Mouse (Mus musculus): ENCODE data around the gene Mmp25. TPM values are rescaled to one million over a fixed set of nuclear protein-coding genes. Genes with fewer than 3 reads are reported as not detected.

Gene Mmp25
- polyA plus RNA-seq, 1 experiment = 1.3 TPM

DNA sequence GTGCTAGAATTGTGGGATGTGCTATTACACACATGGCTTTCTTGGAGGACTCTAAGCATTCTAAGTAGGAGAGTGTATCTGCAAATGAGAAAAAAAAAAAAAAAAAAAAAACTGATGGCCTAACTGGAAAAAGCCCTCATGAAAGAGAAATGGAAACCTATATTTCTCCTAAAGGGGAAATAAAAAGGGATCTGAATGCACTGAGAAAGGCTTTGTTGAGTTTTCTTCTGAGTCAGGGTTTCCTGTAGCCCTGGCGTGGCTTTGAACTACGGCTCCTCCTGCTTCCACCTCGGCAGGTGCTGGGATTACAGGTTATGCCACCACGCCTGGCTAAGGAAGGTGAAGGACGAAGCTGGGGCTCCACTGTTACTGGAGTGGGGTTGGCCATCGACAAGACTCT lies 8.9 kb upstream of the Mmp25 start:
- no peak for DNase-seq (ENCODE audit: low read depth in 1 of 2, low spot score in 2 of 2)
- no peak overlapping the region for H3K27ac ChIP-seq (ENCODE audit: insufficient read depth, low read length)
- no peaks in the 10 kb centered on the region for H3K36me3 ChIP-seq (ENCODE audit: control insufficient read depth, insufficient read depth, low read length)
- no peak overlapping the region for H3K4me3 ChIP-seq (ENCODE audit: extremely low read depth, insufficient read depth, insufficient read length)
- no peaks in the 10 kb centered on the region for H3K27me3 ChIP-seq (ENCODE audit: control insufficient read depth, insufficient read depth, low read length)
- 29% methylated on average over 6 of the region's 6 CpGs for WGBS
- H3K4me1 ChIP-seq (ENCODE audit: control insufficient read depth, insufficient read depth, insufficient read length) = no peaks in the 10 kb centered on the region
- TF ChIP-seq POLR2A (IDR thresholded peaks at IDR 0.05; ENCODE audit: low read depth, low read length) (no peak), CTCF (IDR thresholded peaks at IDR 0.05; ENCODE audit: extremely low read depth, insufficient read depth, insufficient read length, insufficient replicate concordance) (no peak)

DNA sequence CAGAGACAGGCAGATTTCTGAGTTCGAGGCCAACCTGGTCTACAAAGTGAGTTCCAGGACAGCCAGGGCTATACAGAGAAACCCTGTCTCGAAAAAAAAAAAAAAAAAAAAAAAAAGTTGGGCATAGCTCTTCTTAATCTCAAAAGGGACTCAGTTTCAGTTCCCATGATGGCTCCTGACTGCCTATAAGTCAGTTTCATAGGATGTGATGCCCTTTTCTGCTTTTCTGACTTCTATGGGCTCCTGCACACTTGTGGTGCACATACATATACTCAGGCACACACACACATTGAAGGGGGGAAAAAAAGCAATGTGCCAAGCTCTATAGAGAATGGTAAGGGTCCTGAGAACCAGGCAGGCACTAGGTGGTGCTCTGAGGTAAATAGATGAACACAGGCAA lies 8.2 kb upstream of the Mmp25 start:
- no peak for DNase-seq (ENCODE audit: low read depth in 1 of 2, low spot score in 2 of 2)
- Histone ChIP-seq H3K4me1 (ENCODE audit: control insufficient read depth, insufficient read depth, insufficient read length) (no peaks in the 10 kb centered on the region), H3K27ac (ENCODE audit: insufficient read depth, low read length) (no peak overlapping the region), H3K36me3 (ENCODE audit: control insufficient read depth, insufficient read depth, low read length) (no peaks in the 10 kb centered on the region), H3K4me3 (ENCODE audit: extremely low read depth, insufficient read depth, insufficient read length) (no peak overlapping the region), H3K27me3 (ENCODE audit: control insufficient read depth, insufficient read depth, low read length) (no peaks in the 10 kb centered on the region)
- TF ChIP-seq POLR2A (IDR thresholded peaks at IDR 0.05; ENCODE audit: low read depth, low read length) (no peak), CTCF (IDR thresholded peaks at IDR 0.05; ENCODE audit: extremely low read depth, insufficient read depth, insufficient read length, insufficient replicate concordance) (no peak)
- WGBS = 49% methylated on average over 2 of the region's 2 CpGs

DNA sequence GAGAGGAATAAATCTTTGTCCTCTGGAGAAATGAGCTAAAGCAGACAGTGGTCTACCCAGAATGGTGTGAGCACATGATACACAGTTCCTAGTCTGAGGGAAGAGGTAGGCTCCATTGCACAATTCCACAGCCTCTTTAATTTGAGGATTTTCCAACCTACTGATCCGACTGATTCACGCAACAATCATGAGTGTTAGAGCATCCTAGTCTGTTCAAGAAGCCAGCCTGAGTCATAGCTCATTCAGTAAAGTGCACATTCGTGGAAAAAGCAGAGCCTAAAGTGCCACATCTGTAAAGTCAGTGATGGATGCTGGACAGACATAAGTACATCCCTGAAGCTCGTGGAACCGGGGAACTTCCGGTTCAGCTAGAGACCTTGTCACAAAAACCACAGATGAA lies 6.3 kb upstream of the Mmp25 start:
- Histone ChIP-seq H3K4me1 (ENCODE audit: control insufficient read depth, insufficient read depth, insufficient read length) (peaks cover 2% of the 10 kb centered on the region; the same call in 1 of the 2 replicates), H3K4me3 (ENCODE audit: extremely low read depth, insufficient read depth, insufficient read length) (no peak overlapping the region), H3K27ac (ENCODE audit: insufficient read depth, low read length) (no peak overlapping the region), H3K27me3 (ENCODE audit: control insufficient read depth, insufficient read depth, low read length) (no peaks in the 10 kb centered on the region), H3K36me3 (ENCODE audit: control insufficient read depth, insufficient read depth, low read length) (no peaks in the 10 kb centered on the region)
- WGBS = 58% methylated on average over 6 of the region's 6 CpGs
- DNase-seq (ENCODE audit: low read depth in 1 of 2, low spot score in 2 of 2) = no peak
- TF ChIP-seq POLR2A (IDR thresholded peaks at IDR 0.05; ENCODE audit: low read depth, low read length) (no peak), CTCF (IDR thresholded peaks at IDR 0.05; ENCODE audit: extremely low read depth, insufficient read depth, insufficient read length, insufficient replicate concordance) (no peak)

DNA sequence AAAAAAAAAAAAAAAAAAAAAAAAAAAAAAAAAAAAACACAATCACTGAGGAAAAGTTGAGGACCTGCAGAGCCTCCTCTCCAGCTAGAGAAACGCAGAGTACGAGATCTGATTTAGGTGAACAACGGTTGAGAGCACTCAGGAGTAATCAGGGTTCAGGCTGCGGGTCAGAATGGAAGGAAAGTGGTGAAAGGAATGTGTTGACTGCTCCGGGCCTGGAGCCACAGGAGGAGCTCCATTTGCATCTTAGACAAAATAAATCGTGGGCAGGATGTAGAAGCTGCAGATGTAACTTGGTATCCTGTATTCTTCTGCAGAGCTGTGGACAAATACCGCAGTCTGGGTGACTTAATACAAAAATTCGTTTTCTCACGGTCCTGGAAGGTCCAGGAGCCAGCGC lies 817 bp upstream of the Mmp25 start:
- no peak for TF ChIP-seq CTCF (IDR thresholded peaks at IDR 0.05; ENCODE audit: extremely low read depth, insufficient read depth, insufficient read length, insufficient replicate concordance)
- no peak for TF ChIP-seq POLR2A (IDR thresholded peaks at IDR 0.05; ENCODE audit: low read depth, low read length)
- no peak overlapping the region for H3K27ac ChIP-seq (ENCODE audit: insufficient read depth, low read length)
- H3K4me1 ChIP-seq (ENCODE audit: control insufficient read depth, insufficient read depth, insufficient read length) = peaks cover 5% of the 10 kb centered on the region; the same call in 1 of the 2 replicates
- 75% methylated on average over 10 of the region's 10 CpGs for WGBS
- H3K4me3 ChIP-seq (ENCODE audit: extremely low read depth, insufficient read depth, insufficient read length) = no peak overlapping the region
- H3K36me3 ChIP-seq (ENCODE audit: control insufficient read depth, insufficient read depth, low read length) = no peaks in the 10 kb centered on the region
- H3K27me3 ChIP-seq (ENCODE audit: control insufficient read depth, insufficient read depth, low read length) = peaks cover 11% of the 10 kb centered on the region; the same call in 1 of the 2 replicates
- DNase-seq (ENCODE audit: low read depth in 1 of 2, low spot score in 2 of 2) = no peak

DNA sequence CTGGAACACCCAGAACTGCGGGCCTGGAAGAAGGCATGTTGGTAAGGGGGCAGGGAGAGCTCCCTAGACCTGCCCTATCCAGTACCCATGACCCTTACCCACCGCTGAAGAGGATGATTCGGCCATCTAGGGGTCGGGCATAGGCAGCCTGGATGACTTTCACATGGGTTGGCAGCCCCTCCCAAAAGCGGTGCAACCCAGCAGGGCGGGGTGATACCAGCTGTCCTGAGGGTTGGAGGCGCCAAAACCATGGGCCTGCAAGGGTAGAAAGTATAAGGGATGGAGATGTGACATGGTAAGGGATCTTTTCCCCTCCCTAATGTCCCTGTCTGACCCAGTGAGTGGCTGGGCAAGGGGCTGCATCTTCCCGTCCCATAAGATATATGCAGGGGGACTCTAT lies 13.8 kb downstream of the Mmp25 start:
- Histone ChIP-seq H3K27ac (ENCODE audit: insufficient read depth, low read length) (no peak overlapping the region), H3K27me3 (ENCODE audit: control insufficient read depth, insufficient read depth, low read length) (no peaks in the 10 kb centered on the region), H3K36me3 (ENCODE audit: control insufficient read depth, insufficient read depth, low read length) (no peaks in the 10 kb centered on the region), H3K4me3 (ENCODE audit: extremely low read depth, insufficient read depth, insufficient read length) (no peak overlapping the region), H3K4me1 (ENCODE audit: control insufficient read depth, insufficient read depth, insufficient read length) (no peaks in the 10 kb centered on the region; the same call in 1 of the 2 replicates)
- TF ChIP-seq CTCF (IDR thresholded peaks at IDR 0.05; ENCODE audit: extremely low read depth, insufficient read depth, insufficient read length, insufficient replicate concordance) = no peak
- TF ChIP-seq POLR2A (IDR thresholded peaks at IDR 0.05; ENCODE audit: low read depth, low read length) = no peak
- 83% methylated on average over 8 of the region's 8 CpGs for WGBS
- no peak for DNase-seq (ENCODE audit: low read depth in 1 of 2, low spot score in 2 of 2)

DNA sequence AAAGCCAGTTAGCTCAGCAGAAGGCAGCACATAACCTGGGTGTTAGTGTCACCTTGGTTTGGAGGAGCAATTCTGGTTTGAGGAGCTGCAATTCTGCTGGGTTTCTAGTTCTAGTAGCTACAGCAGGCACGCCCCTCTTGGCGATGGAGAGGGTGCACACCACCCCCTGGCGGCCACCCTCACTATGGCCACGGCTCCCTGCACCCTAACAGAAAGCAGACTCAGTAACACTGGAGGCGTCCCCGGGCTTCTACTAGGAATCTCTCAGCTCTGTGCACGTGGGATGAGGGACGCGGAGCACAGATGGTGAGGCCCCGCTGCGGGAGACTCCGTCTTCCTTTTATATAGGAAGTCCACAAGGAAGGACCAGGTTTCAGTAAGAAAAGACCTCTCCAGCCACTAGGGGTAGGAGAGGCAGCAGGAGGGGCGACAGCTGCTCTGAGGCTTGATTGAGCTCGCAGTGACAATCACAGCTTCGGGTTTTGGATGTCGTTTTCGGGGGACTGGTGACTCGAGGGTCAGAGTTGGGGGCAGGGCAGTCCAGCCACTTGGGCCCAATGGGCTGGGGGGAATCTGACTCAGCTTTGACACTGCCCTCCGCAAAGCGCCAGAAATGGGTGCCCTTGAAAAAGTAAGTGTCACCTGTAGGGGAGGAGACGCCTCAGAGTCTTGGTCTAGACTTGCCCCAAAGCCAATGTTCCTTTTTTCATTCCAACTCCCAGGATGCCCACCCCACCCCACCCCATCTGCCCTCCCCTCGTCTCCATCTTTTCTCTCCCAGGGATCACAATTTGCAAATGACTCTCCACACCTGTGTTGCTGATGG lies 14.7 kb downstream of the Mmp25 start:
- peak; percentile 31 to 69 for DNase-seq (ENCODE audit: low read depth in 1 of 2, low spot score in 2 of 2)
- WGBS = 13% methylated on average over 22 of the region's 22 CpGs
- no peaks in the 10 kb centered on the region for H3K27me3 ChIP-seq (ENCODE audit: control insufficient read depth, insufficient read depth, low read length)

DNA sequence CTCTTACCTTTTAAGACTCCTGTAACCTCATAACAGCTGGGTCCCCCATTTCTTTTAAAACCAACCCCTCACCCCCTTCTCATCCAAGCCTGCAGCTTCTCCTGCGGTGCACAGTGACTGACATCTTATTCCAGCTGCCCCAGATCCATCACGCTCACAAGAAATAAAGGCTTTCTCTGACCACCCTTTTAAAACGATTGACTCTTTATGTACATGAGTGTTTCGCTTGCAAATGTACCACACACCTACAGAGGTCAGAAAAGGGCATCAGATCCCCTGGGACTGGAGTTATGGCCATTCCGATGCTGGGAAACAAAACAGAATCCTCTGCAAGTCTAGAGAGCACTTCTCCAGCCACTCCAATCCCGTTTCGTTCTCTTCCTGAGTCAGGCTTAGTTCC lies 17.3 kb downstream of the Mmp25 start:
- H3K27ac ChIP-seq (ENCODE audit: insufficient read depth, low read length) = no peak overlapping the region
- DNase-seq (ENCODE audit: low read depth in 1 of 2, low spot score in 2 of 2) = no peak
- H3K27me3 ChIP-seq (ENCODE audit: control insufficient read depth, insufficient read depth, low read length) = no peaks in the 10 kb centered on the region
- 72% methylated on average over 7 of the region's 7 CpGs for whole genome bisulfite sequencing
- H3K4me3 ChIP-seq (ENCODE audit: extremely low read depth, insufficient read depth, insufficient read length) = no peak overlapping the region
- no peaks in the 10 kb centered on the region; the same call in 1 of the 2 replicates for H3K4me1 ChIP-seq (ENCODE audit: control insufficient read depth, insufficient read depth, insufficient read length)
- no peaks in the 10 kb centered on the region for H3K36me3 ChIP-seq (ENCODE audit: control insufficient read depth, insufficient read depth, low read length)
- TF ChIP-seq POLR2A (IDR thresholded peaks at IDR 0.05; ENCODE audit: low read depth, low read length) = no peak
- no peak for TF ChIP-seq CTCF (IDR thresholded peaks at IDR 0.05; ENCODE audit: extremely low read depth, insufficient read depth, insufficient read length, insufficient replicate concordance)

More for the DNA sequence above, 14.7 kb downstream of the Mmp25 start:
- H3K4me3 ChIP-seq (ENCODE audit: extremely low read depth, insufficient read depth, insufficient read length) = no peak overlapping the region
- no peaks in the 10 kb centered on the region; the same call in 1 of the 2 replicates for H3K4me1 ChIP-seq (ENCODE audit: control insufficient read depth, insufficient read depth, insufficient read length)
- TF ChIP-seq POLR2A (IDR thresholded peaks at IDR 0.05; ENCODE audit: low read depth, low read length) = no peak
- peak; percentile 88 for TF ChIP-seq CTCF (IDR thresholded peaks at IDR 0.05; ENCODE audit: extremely low read depth, insufficient read depth, insufficient read length, insufficient replicate concordance)
- H3K36me3 ChIP-seq (ENCODE audit: control insufficient read depth, insufficient read depth, low read length) = no peaks in the 10 kb centered on the region
- H3K27ac ChIP-seq (ENCODE audit: insufficient read depth, low read length) = no peak overlapping the region
